Mouse (Mus musculus) heart, embryonic 15.5 days (tissue): ENCODE results near the gene Obscn. TPM values are rescaled to one million over a fixed set of nuclear protein-coding genes. Genes with fewer than 3 reads are reported as not detected.

Source experiments
- ATAC-seq: fragments of 200-750 bp; cut with Nextera tagmentation; replicated peaks from 2 replicates; pipeline ENCODE4 v1.8.0; 2017; ENCODE audit warnings: low read depth, moderate TSS enrichment; ENCODE audit not compliant: insufficient number of reproducible peaks, insufficient read depth, low FRiP score
- H3K27ac ChIP-seq: fragments of 300-500 bp; sonication (generic); 2 replicates; pipeline ENCODE4 v1.5.1; 2015; ENCODE audit warnings: mild to moderate bottlenecking, inconsistent platforms
- H3K27me3 ChIP-seq: fragments of 300-500 bp; sonication (generic); 2 replicates; pipeline ENCODE4 v1.6.1; 2015; ENCODE audit warnings: inconsistent platforms
- H3K36me3 ChIP-seq: fragments of 300-500 bp; sonication (generic); 2 replicates; pipeline ENCODE4 v1.6.1; 2015; ENCODE audit warnings: mild to moderate bottlenecking, inconsistent platforms
- H3K4me1 ChIP-seq: fragments of 300-500 bp; sonication (generic); replicated peaks from 2 replicates; pipeline ENCODE4 v1.6.1; 2015; ENCODE audit warnings: inconsistent platforms
- H3K4me2 ChIP-seq: fragments of 300-500 bp; sonication (generic); 2 replicates; pipeline ENCODE4 v1.6.1; 2015; ENCODE audit warnings: inconsistent platforms, mild to moderate bottlenecking, moderate library complexity
- H3K4me3 ChIP-seq: fragments of 300-500 bp; sonication (generic); 2 replicates; pipeline ENCODE4 v1.5.1; 2015; ENCODE audit warnings: mild to moderate bottlenecking, inconsistent platforms
- H3K9ac ChIP-seq: fragments of 300-500 bp; sonication (generic); 2 replicates; pipeline ENCODE4 v1.6.1; 2015; ENCODE audit warnings: mild to moderate bottlenecking, inconsistent platforms
- H3K9me3 ChIP-seq: fragments of 300-500 bp; sonication (generic); replicated peaks from 2 replicates; pipeline ENCODE4 v1.6.1; 2016; ENCODE audit warnings: inconsistent platforms
- WGBS: fragments of 180-500 bp; shearing (Covaris S2); methylation state at CpG from one replicate; pipeline ENCODE4 v1.1.7; 2015; ENCODE audit warnings: mixed read lengths; 5-methylcytosine and 5-hydroxymethylcytosine counted together
- microRNA-seq: library from miRNA; unstranded; fragments of <30 nt; microRNA quantifications from one replicate; pipeline ENCODE4, GENCODE M21; 2016
- polyA plus RNA-seq: library from polyadenylated mRNA; unstranded; fragments of >200 nt; fragmentation: Nextera tagmentation; extraction: Ambion mirVana; gene quantifications from 2 replicates; pipeline ENCODE4 v1.2.1, GENCODE M21; 2015

The Obscn gene
- polyA plus RNA-seq, 1 experiment from 2014 or later, result 65.2 TPM

- H3K9me3 ChIP-seq, result no peaks in the 10 kb centered on the region
- peak overlapping the region; percentile 47 for H3K9ac ChIP-seq
- no peak; the same call in 1 of the 2 replicates for ATAC-seq
- H3K27me3 ChIP-seq, result peaks cover 23% of the 10 kb centered on the region
- peak overlapping the region; percentile 49 for H3K4me3 ChIP-seq
- no peaks in the 10 kb centered on the region for H3K36me3 ChIP-seq
- peak overlapping the region; percentile 78; the same call in 1 of the 2 replicates for H3K27ac ChIP-seq
- H3K4me2 ChIP-seq, result peak overlapping the region; percentile 77
- whole genome bisulfite sequencing, result 18% methylated on average over 20 of the region's 20 CpGs
- H3K4me1 ChIP-seq, result peaks cover 28% of the 10 kb centered on the region
These were observed 186.4 kb downstream of the Obscn start for GRCm38 (mm10) chr11:58949480-58950431.

- Histone ChIP-seq H3K9me3 (no peaks in the 10 kb centered on the region), H3K4me3 (peak within 1 kb of the TSS; percentile 49), H3K4me1 (peaks cover 27% of the 10 kb centered on the region), H3K27ac (peak within 1 kb of the TSS; percentile 78), H3K27me3 (peaks cover 28% of the 10 kb centered on the region), H3K4me2 (peak within 1 kb of the TSS; percentile 77), H3K36me3 (no peaks in the 10 kb centered on the region), H3K9ac (peak within 1 kb of the TSS; percentile 47)
- WGBS, result under 1% methylated on average over 48 of the region's 48 CpGs
- ATAC-seq, result peak; percentile 81
These were observed 187.4 kb downstream of the Obscn start, which contains the start of gene Hist3h2ba for GRCm38 (mm10) chr11:58948542-58949479. Hist3h2ba (plus strand) TSS chr11:58948920.

- no peaks in the 10 kb centered on the region for H3K9me3 ChIP-seq
- H3K4me1 ChIP-seq, result peaks cover 19% of the 10 kb centered on the region
- peaks cover 32% of the 10 kb centered on the region for H3K27me3 ChIP-seq
- peak overlapping the region; percentile 78 for H3K27ac ChIP-seq
- ATAC-seq, result no peak
- H3K36me3 ChIP-seq, result no peaks in the 10 kb centered on the region
- WGBS, result 16% methylated on average over 23 of the region's 23 CpGs
- H3K9ac ChIP-seq, result peak overlapping the region; percentile 22
- H3K4me2 ChIP-seq, result peak overlapping the region; percentile 77
- peak overlapping the region; percentile 49 for H3K4me3 ChIP-seq
These were observed 188.2 kb downstream of the Obscn start for GRCm38 (mm10) chr11:58947798-58948528.

- Histone ChIP-seq H3K36me3 (no peaks in the 10 kb centered on the region), H3K9ac (no peak overlapping the region), H3K9me3 (no peaks in the 10 kb centered on the region), H3K27ac (no peak overlapping the region), H3K4me2 (no peak overlapping the region), H3K4me1 (peaks cover 18% of the 10 kb centered on the region), H3K27me3 (peaks cover 36% of the 10 kb centered on the region), H3K4me3 (no peak overlapping the region)
- ATAC-seq, result no peak
- WGBS, result 74% methylated on average over 3 of the region's 3 CpGs
These were observed 188.9 kb downstream of the Obscn start for GRCm38 (mm10) chr11:58947306-58947705.

Small RNA genes within 50 kb of the gene (microRNA-seq; reads per million reads assigned to microRNA genes)
- not detected for gene Gm44313

Other genes starting within 250 kb of the Obscn start
- gene Zfp39, start 232.2 kb downstream of the Obscn start, polyA plus RNA-seq, result 3.1 and 4.4 TPM in 2 replicates
- 0.16 TPM in 1 of 2 replicates, not detected in the other for gene Btnl10, start 218.5 kb downstream of the Obscn start, polyA plus RNA-seq
- gene Rnf187, start 197.5 kb downstream of the Obscn start, polyA plus RNA-seq, result 170 and 210 TPM in 2 replicates
- 18.0 and 18.3 TPM in 2 replicates for gene Hist3h2ba, start 187.5 kb downstream of the Obscn start, polyA plus RNA-seq
- gene Hist3h2a, start 181.7 kb downstream of the Obscn start, polyA plus RNA-seq, result 30.4 and 34.7 TPM in 2 replicates
- gene Trim17, start 181.7 kb downstream of the Obscn start, polyA plus RNA-seq, result 0.27 and 0.57 TPM in 2 replicates
- gene Trim11, start 158.3 kb downstream of the Obscn start, polyA plus RNA-seq, result 26.9 and 34.6 TPM in 2 replicates
- 7.3 and 8.5 TPM in 2 replicates for gene Iba57, start 27.3 kb upstream of the Obscn start, polyA plus RNA-seq
- gene Gjc2, start 46.8 kb upstream of the Obscn start, polyA plus RNA-seq, result 0.77 TPM in 2 replicates
- gene Guk1, start 55.8 kb upstream of the Obscn start, polyA plus RNA-seq, result 109 and 125 TPM in 2 replicates
- gene Mrpl55, start 66.1 kb upstream of the Obscn start, polyA plus RNA-seq, result 99.8 and 114 TPM in 2 replicates
- gene 2310033P09Rik, start 71.9 kb upstream of the Obscn start, polyA plus RNA-seq, result 17.7 and 18.4 TPM in 2 replicates
- 528 and 586 TPM in 2 replicates for gene Arf1, start 91.9 kb upstream of the Obscn start, polyA plus RNA-seq
- gene Wnt3a, start 154.3 kb upstream of the Obscn start, polyA plus RNA-seq, result not detected in 2 replicates
- 2.3 and 4.2 TPM in 2 replicates for gene Wnt9a, start 170.5 kb upstream of the Obscn start, polyA plus RNA-seq
- not detected in 2 replicates for gene Prss38, start 239.3 kb upstream of the Obscn start, polyA plus RNA-seq